Mouse (Mus musculus) ES-CJ7 (cell line): Measurements from ENCODE around the gene Sec23a.

ENCODE experiments used
- DNase-seq: peaks from one replicate; pipeline ENCODE4 v3.0.0; 2011; ENCODE audit warnings: low read depth, low spot score

Sec23a gene

GRCm38 (mm10) chr12:58985766-58986165 is 26.1 kb downstream of the Sec23a start:
- no peak for DNase-seq

- DNase-seq = peak; percentile 93
Measured at GRCm38 (mm10) chr12:58981178-58981661, 30.6 kb downstream of the Sec23a start.

DNA sequence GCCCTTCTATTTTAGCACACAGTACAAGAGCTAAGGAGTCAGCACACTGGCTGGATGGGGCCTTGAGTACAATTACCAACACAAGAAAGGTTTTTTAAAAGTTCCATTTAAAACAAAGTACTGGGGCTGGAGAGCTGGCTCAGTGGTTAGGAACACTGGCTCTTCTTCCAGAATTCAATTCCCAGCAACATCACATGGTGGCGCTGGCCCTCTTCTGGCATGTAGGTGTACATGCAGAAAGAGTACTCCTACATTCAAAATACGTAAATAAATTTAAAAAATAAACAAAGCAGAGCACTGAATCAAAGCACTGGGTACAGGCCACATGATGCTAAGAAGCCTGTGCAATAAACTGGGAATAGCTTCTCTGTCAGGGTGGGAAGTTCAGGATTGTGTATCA is 34.9 kb downstream of the Sec23a start:
- DNase-seq = peak; percentile 48

GRCm38 (mm10) chr12:58964583-58964982 is 47.2 kb downstream of the Sec23a start:
- peak; percentile 50 for DNase-seq

DNA sequence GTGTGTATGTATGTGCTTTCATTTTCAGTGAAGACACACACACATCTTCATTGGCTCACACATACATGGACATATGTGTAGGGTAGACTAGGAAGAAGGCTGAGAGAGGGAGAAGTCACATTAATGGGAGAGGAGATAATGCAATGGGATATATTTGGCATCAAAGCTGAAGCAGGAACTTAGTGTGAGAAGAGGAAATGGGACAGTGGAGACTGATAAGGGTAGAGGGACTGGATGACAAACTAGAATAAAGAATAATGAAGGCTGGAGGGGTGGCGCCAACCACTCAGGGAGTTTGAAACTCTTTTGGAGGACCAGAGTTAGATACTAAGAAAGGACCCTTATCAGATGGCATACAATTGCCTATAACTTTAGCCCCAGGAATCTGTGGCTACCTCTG is 51.0 kb downstream of the Sec23a start:
- DNase-seq = no peak

DNA sequence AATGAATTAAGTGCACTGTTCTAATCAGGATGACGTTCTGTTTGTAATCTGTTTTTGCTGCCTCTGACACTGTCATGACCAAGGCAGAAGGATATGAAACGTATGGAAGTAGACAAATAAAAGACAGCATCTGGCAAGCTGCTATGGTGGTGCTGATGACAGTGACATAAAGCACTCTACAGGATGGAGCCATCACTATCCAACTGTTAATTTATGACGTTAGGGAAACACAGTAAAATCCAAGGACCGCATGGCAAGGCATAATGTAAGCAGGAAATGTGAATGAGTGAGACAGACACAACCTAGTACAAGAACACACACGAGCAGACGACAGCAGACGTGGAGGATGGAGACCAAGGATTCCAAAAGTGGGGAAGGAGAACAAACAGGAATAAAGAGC is 55.2 kb downstream of the Sec23a start:
- DNase-seq = no peak

DNA sequence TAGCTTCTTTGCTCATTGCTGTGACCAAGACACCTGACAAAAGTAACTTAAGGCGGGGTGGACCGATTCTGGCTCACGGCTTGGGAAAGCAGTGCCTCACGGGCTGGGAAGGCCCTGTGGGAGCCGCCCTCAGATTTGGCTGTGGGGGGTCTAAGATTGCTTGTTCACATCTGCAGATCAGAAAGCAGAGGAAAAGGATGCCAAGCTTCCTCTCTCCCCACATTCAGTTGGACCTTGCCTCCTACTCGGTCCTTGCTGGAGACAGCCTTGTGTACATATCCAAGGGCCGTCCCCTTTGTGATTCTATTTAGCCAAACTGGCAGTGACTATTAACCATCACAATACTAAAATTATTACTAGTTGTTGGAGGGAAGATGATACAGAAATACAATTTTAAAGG is 55.7 kb downstream of the Sec23a start:
- no peak for DNase-seq

DNA sequence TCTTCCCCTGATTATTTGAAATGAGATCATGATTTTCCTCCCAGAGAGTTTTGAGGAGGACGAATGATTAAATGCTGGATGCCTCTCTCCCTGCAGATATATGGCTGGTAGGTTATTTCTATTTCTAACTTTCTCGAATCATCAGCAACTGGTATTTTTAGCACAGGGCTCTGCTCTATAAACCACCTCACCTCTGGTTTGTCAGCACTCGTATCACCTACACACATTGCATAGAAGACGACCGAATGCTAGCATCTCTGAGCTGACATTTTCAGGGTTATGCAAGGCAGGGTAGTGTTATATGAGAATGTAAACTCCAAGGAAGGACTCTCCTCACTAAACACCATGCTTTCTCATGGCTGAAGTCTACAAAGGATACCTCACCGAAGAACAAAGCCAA is 63.9 kb downstream of the Sec23a start:
- DNase-seq = no peak

DNA sequence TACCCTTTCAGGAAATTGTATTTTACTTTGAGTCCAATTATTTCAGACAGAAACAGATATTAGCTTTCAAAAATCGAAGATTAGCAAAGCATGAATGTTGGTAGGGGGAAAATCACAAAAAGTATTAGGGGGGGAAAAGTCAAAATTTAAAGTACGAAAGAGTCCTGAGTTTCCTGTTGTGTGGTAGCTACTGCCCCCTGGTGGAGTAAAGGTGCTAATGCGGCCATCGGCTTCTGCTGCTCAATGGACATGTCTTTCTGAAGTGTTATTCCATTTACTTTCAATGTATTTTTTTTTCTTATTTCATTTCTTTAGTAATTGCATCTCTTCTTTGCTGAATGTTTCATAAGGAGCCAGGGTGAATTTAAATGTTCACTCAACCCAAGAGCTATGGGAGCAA is 64.6 kb downstream of the Sec23a start:
- peak; percentile 58 for DNase-seq

- no peak for DNase-seq
Measured at GRCm38 (mm10) chr12:58942544-58942943, 69.3 kb downstream of the Sec23a start.

- no peak for DNase-seq
Measured at GRCm38 (mm10) chr12:58934580-58934979, 77.2 kb downstream of the Sec23a start.

- peak; percentile 48 for DNase-seq
Measured at GRCm38 (mm10) chr12:58924996-58925395, 86.8 kb downstream of the Sec23a start.

GRCm38 (mm10) chr12:58924025-58924424 is 87.8 kb downstream of the Sec23a start:
- DNase-seq = peak; percentile 41

DNA sequence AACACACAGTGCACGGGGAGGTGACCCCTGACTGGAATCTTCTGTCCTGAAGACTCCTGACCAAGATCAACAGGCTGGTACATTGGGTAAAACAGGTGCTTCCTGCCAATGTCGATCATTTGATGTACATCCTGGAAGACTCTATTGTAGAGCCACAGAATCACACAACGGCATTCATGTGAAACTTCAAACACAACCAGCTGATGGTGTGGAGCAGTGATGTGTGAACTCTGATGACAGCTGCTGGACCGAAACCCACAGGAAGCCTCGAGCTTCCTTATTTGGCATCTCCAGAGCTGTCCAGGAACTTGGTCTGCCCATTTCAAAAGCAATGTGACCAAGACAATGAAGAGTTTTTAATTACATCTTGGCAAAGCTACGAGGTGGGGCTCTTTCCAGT is 91.0 kb downstream of the Sec23a start:
- DNase-seq = no peak

DNA sequence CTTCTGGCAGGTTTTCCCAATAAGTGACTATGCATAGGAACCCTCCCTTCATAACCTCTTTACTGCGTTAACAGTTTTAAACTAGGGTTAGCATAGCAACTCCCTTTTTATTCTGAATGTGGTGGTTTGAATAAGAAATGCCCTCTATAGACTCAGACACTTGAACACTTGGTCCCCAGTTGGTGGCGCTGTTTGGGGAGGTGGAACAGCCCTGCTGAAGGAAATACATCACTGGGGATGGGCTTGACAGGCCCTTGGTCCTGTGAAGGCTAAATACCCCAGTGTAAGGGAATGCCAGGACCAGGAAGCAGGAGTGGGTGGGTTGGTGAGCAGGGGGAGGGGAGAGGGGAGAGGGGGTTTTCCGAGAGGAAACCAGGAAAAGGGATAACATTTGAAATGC is 92.3 kb downstream of the Sec23a start:
- peak; percentile 54 for DNase-seq

DNA sequence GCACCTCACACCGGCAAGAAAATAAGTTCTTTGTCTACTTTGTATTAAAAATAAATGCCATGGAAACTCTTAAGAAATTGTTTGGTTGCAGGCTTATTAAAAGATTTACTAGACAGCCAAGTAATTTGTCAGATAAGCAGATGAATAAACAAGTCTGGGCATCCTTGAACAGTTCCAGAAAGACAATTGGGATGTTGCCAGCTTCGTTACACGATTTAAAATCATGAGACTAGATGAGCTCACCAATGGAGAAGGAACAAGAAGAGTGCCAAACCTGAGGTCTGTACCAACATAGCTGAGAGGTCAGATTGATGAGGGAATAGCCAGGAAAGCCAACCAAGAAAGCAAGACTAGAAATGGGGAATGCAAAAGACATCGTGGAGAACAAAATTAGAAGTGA is 102.0 kb downstream of the Sec23a start:
- no peak for DNase-seq
